Mouse (Mus musculus) thymus, adult 2 months (tissue): Measurements from ENCODE around the gene Prickle2.

Source experiments
- CTCF ChIP-seq: fragments of 200-500 bp; IDR thresholded peaks from 2 replicates; pipeline ENCODE4 v1.5.1; 2012; ENCODE audit warnings: mild to moderate bottlenecking, control low read depth, low read length, moderate library complexity, borderline replicate concordance; ENCODE audit not compliant: control insufficient read depth, poor library complexity, insufficient read depth; ENCODE audit errors: extremely low read depth
- POLR2A ChIP-seq: fragments of 200-500 bp; IDR thresholded peaks from 2 replicates; pipeline ENCODE4 v1.6.1; 2012; ENCODE audit warnings: mild to moderate bottlenecking, low read length, control low read depth, moderate library complexity; ENCODE audit not compliant: control insufficient read depth, poor library complexity, insufficient read depth; ENCODE audit errors: extremely low read depth

- no peak for TF ChIP-seq POLR2A
- TF ChIP-seq CTCF = no peak
These were observed 38.4 kb downstream of the Prickle2 start for GRCm38 (mm10) chr6:92667544-92667943.
